9 mouse cellular contexts compared by ENCODE assay signal in the genomic region with DNA sequence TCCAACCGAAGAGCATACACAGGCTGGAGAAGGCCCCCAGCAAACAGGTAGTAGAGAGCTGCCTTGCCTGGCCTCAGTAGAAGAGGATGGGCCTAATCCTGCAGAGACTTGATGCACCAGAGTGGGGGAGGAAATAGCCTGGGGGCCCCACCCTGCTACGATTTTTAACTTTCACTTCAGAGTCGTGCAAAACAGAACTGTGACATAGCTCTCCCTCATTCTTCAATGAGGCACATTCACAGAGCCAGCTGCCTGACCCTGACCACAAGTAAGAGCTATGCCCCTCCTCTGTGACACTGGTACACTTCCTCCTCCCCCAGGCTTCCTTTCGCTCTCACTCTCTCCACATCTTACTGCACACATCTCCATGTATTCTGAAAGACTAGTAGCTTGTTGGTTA. TPM values are rescaled to one million over a fixed set of nuclear protein-coding genes. Genes with fewer than 3 reads are reported as not detected.
DNase-seq lines count a peak whose midpoint lies in the region; ATAC-seq lines count a peak whose summit lies in the region.
"Had no signal": no experiment of that assay in that cellular context is flagged by ENCODE, and none has a peak within 500 bp of the region (broad histone marks: within the 10 kb centered on the region; RNA-seq: fewer than 3 reads in every experiment).

No protein-coding gene starts in this region.

- no peak overlapping the region for H3K27ac ChIP-seq in hindbrain, embryonic 10.5 days
- H3K27ac ChIP-seq: hindbrain, embryonic 15.5 days; midbrain, embryonic 10.5 days had no signal

- DNase-seq in 3T3-L1 (ENCODE audit: low read depth, low spot score), result peak; percentile 54
- peak; percentile 91 for DNase-seq in CD4-positive helper T cell, adult 2 months (ENCODE audit: low read depth, low spot score)
- DNase-seq in heart, postnatal 25 days (ENCODE audit: low spot score), result peak; percentile 10
- no peak for DNase-seq in cerebellum, postnatal 4 days (ENCODE audit: low spot score in 2 of 2)
- no peak for DNase-seq in urinary bladder, postnatal 4 days (ENCODE audit: low spot score in 2 of 2)
- no peak for DNase-seq in hindbrain, embryonic 10.5 days (ENCODE audit: low spot score)

- no peaks in the 10 kb centered on the region for H3K36me3 ChIP-seq in hindbrain, embryonic 10.5 days
- H3K36me3 ChIP-seq: hindbrain, embryonic 15.5 days had no signal

- peaks cover 11% of the 10 kb centered on the region for H3K4me1 ChIP-seq in hindbrain, embryonic 10.5 days (replicated peaks)
- H3K4me1 ChIP-seq: hindbrain, embryonic 15.5 days had no signal

- intact Hi-C loops in heart, postnatal 25 days (cut with DNase I), result no loop called here

- ATAC-seq in neutrophil, adult 5-6 weeks (ENCODE audit: extremely low read depth, insufficient number of reproducible peaks, low FRiP score, poor library complexity, severe bottlenecking), result peak; percentile 89

- 66% methylated on average over 4 of the region's 4 CpGs for WGBS in hindbrain, embryonic 10.5 days

- H3K27me3 ChIP-seq in hindbrain, embryonic 10.5 days (ENCODE audit: insufficient read depth, poor library complexity, severe bottlenecking), result no peaks in the 10 kb centered on the region
- H3K27me3 ChIP-seq: hindbrain, embryonic 15.5 days had no signal

- H3K4me3 ChIP-seq in hindbrain, embryonic 10.5 days, result no peak overlapping the region
- H3K4me3 ChIP-seq: hindbrain, embryonic 15.5 days; midbrain, embryonic 10.5 days had no signal

- no peaks in the 10 kb centered on the region for H3K9me3 ChIP-seq in hindbrain, embryonic 10.5 days
- H3K9me3 ChIP-seq: hindbrain, embryonic 15.5 days; midbrain, embryonic 10.5 days had no signal

RNA-seq across cellular contexts. Expression of a gene that starts 14.2 kb away (rescaled TPM):
- total RNA-seq in heart, postnatal 25 days (2021), result 100 to 1,000 TPM; 152 to 164 TPM
- 32.2 and 37.4 TPM in 2 replicates for total RNA-seq in neutrophil, adult 5-6 weeks (2017)
- polyA plus RNA-seq in hindbrain, embryonic 10.5 days (2016; fragmentation: Nextera tagmentation; extraction: Ambion mirVana), result 105 and 123 TPM in 2 replicates

Comparison
In these comparisons a context has a peak if more than half of its experiments do, and no peak if none do; other contexts are left out.
1. DNase-seq: peak in 3T3-L1 (single experiment), CD4-positive helper T cell, adult 2 months (single experiment) and heart, postnatal 25 days (single experiment); none in cerebellum, postnatal 4 days (0 of 2), urinary bladder, postnatal 4 days (0 of 2) and hindbrain, embryonic 10.5 days (single experiment).